Mouse (Mus musculus) layer of hippocampus, adult 2 months (tissue): ENCODE results near the gene Dlat. TPM values are rescaled to one million over a fixed set of nuclear protein-coding genes. Genes with fewer than 3 reads are reported as not detected.

ENCODE experiments used
- DNase-seq, 2 experiments: peaks; one replicate each; pipeline ENCODE4 v3.0.0; 2022; ENCODE audit warnings: low spot score in 2 of 2
- H3K27ac ChIP-seq: fragments of 200-600 bp; 2 replicates; pipeline ENCODE4 v1.8.1; 2022
- H3K4me3 ChIP-seq: fragments of 200-600 bp; 2 replicates; pipeline ENCODE4 v1.8.1; 2022; ENCODE audit warnings: mild to moderate bottlenecking
- CTCF ChIP-seq: fragments of 200-600 bp; conservative IDR thresholded peaks from 2 replicates; pipeline ENCODE4 v1.8.1; 2022; ENCODE audit warnings: antibody characterized with exemption, mild to moderate bottlenecking, moderate library complexity
- total RNA-seq, 2 experiments: library from RNA; stranded (reverse); gene quantifications; 2 replicates each; pipeline ENCODE4 v1.2.3; 2021

The Dlat gene
- total RNA-seq, 2 experiments from 2014 or later, result 131 to 136 TPM

- DNase-seq, result no peak
- no peak overlapping the region for H3K4me3 ChIP-seq
- TF ChIP-seq CTCF, result no peak
- H3K27ac ChIP-seq, result no peak overlapping the region
These were observed 27.5 kb upstream of the Dlat start for GRCm38 (mm10) chr9:50686866-50687652.

GRCm38 (mm10) chr9:50681727-50682126, 22.1 kb upstream of the Dlat start:
- no peak for TF ChIP-seq CTCF
- Histone ChIP-seq H3K4me3 (no peak overlapping the region), H3K27ac (no peak overlapping the region)
- no peak for DNase-seq

GRCm38 (mm10) chr9:50679406-50679805, 19.8 kb upstream of the Dlat start:
- no peak for DNase-seq
- H3K4me3 ChIP-seq, result no peak overlapping the region
- TF ChIP-seq CTCF, result no peak
- no peak overlapping the region for H3K27ac ChIP-seq

- no peak overlapping the region for H3K27ac ChIP-seq
- TF ChIP-seq CTCF, result peak; percentile 45
- H3K4me3 ChIP-seq, result no peak overlapping the region
- DNase-seq, result no peak
These were observed 15.2 kb upstream of the Dlat start for GRCm38 (mm10) chr9:50674771-50675170.

- DNase-seq, result peak; percentile 44 to 47
- peak; percentile 86 for TF ChIP-seq CTCF
- no peak overlapping the region for H3K27ac ChIP-seq
- H3K4me3 ChIP-seq, result no peak overlapping the region
These were observed 11.1 kb upstream of the Dlat start for GRCm38 (mm10) chr9:50670690-50671089.

- no peak overlapping the region for H3K4me3 ChIP-seq
- peak; percentile 29 for TF ChIP-seq CTCF
- no peak for DNase-seq
- H3K27ac ChIP-seq, result no peak overlapping the region
These were observed 8.3 kb upstream of the Dlat start for GRCm38 (mm10) chr9:50667579-50668498.

- DNase-seq, result no peak
- Histone ChIP-seq H3K27ac (no peak overlapping the region), H3K4me3 (no peak overlapping the region)
- TF ChIP-seq CTCF, result no peak
These were observed 6.9 kb upstream of the Dlat start for GRCm38 (mm10) chr9:50666442-50666841.

GRCm38 (mm10) chr9:50664826-50665225, 5.2 kb upstream of the Dlat start:
- H3K27ac ChIP-seq, result peak overlapping the region; percentile 61
- DNase-seq, result peak; percentile 38 to 57
- TF ChIP-seq CTCF, result no peak
- H3K4me3 ChIP-seq, result no peak overlapping the region

GRCm38 (mm10) chr9:50660431-50660830, 851 bp upstream of the Dlat start:
- Histone ChIP-seq H3K4me3 (peak overlapping the region; percentile 99), H3K27ac (peak overlapping the region; percentile 95)
- TF ChIP-seq CTCF, result no peak
- no peak for DNase-seq

- peak overlapping the region; percentile 95 for H3K27ac ChIP-seq
- TF ChIP-seq CTCF, result no peak
- DNase-seq, result no peak
- H3K4me3 ChIP-seq, result peak overlapping the region; percentile 99
These were observed 615 bp downstream of the Dlat start for GRCm38 (mm10) chr9:50658941-50659388.

- Histone ChIP-seq H3K4me3 (peak overlapping the region; percentile 99), H3K27ac (peak overlapping the region; percentile 95)
- no peak for DNase-seq
- TF ChIP-seq CTCF, result no peak
These were observed 1.2 kb downstream of the Dlat start for GRCm38 (mm10) chr9:50658391-50658790.

GRCm38 (mm10) chr9:50650503-50650902, 9.1 kb downstream of the Dlat start:
- TF ChIP-seq CTCF, result no peak
- no peak overlapping the region for H3K4me3 ChIP-seq
- no peak overlapping the region for H3K27ac ChIP-seq
- DNase-seq, result no peak

- Histone ChIP-seq H3K27ac (no peak overlapping the region), H3K4me3 (no peak overlapping the region)
- DNase-seq, result no peak
- TF ChIP-seq CTCF, result no peak
These were observed 12.7 kb downstream of the Dlat start for GRCm38 (mm10) chr9:50646826-50647370.
